Mouse (Mus musculus) kidney, adult 9 months (tissue): Measurements from ENCODE around the gene Mrap2.
A peak's percentile ranks its signal among the peaks of the same experiment; 100 is the strongest.
"Not testable (repeated sequence)": the region's sequence is repeated elsewhere in the genome, so short reads cannot be mapped to it uniquely, and the experiment has no call there.

ENCODE experiments used
- DNase-seq: peaks from one replicate; pipeline ENCODE4 v3.0.0; 2022

Gene Mrap2

DNA sequence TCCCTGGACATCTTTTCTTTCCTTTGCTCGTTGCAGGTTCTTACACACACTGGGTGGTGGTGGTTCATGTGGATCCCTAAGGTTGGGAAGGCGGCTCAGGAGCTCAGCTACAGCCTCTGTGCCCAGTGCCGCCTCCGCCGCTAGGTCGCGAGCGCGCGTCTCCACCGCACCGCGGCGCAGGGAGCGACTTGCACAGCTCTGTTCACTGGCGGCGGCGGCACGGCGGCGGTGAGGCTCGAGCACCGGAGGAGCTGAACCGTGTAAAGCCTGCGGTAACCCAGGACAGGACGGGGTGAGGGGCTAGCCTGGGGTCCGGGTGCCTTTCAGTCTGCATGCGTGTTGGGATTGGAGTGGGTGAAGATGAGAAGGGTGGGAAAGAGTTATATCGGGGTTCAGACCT is at the start of gene Mrap2:
Mrap2 (plus strand) TSS at position 201 of the 400 bp plus-strand sequence.
- peak; percentile 19 for DNase-seq

DNA sequence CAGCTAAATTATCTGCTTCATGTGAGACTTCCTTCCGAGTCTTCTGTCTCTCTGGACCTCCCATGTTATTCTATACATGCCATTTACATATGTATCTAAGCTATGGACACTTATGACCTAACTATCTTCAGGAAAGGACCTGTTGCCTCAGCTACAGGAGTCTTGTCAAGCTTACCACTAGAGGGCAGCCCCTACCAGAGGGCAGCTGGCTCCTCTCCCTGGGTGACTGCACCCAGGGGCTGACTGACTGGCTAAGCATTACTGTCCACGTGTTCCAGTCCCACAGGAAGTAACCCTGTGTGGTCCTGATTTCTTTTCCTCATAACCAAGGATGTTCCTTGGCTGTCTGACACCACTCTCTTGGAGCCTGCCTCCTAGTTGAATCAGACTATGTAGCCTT is 46.1 kb upstream of the Mrap2 start:
- peak; percentile 56 for DNase-seq

- DNase-seq, result no peak
Measured at GRCm38 (mm10) chr9:87115019-87115418, 29.1 kb upstream of the Mrap2 start.

DNA sequence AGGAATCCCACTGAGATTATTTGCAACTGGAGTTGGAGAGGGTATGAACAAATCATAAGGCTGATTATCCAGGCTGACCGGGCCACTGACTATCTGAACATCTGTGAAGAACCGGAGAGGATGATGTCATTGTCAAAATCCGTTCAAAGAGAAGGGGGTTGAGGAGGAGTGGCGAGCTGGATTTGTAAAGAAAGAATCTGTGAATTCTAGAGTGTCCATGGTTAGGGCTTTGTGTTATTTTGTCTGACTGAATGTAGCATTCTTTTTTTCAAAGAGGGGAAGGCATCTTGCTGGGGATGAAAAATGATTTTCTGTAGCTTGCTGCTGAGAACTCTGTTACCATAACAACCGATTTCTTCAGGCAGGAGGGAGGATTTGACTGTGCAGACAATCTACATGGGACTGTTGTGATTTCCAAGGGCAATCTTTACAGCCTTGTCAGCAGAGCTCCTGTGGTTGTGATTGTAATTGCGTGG is 28.6 kb upstream of the Mrap2 start:
- DNase-seq, result no peak

- DNase-seq, result no peak
Measured at GRCm38 (mm10) chr9:87115978-87116377, 28.1 kb upstream of the Mrap2 start.

DNA sequence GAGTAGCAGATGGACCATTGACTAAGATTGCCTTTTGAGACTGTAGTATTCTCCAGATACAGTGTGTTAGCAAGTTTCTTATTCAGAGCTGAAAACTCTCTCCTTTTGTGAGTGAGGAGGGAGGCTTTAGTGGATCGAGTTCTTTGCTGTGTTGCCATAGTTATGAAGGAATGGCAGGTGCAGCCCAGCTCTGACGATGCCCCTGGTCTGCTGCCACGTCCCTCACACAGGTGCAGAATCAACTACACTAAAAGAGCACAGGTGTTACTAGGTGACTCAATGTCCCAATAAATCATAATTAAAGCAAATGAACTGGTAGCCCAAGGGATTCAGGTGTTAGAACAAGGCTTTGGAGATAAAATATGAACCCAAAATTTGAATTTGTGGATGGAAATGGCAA is 25.1 kb upstream of the Mrap2 start:
- DNase-seq, result no peak

GRCm38 (mm10) chr9:87121956-87122493 is 22.1 kb upstream of the Mrap2 start:
- no peak for DNase-seq

GRCm38 (mm10) chr9:87127046-87127445 is 17.1 kb upstream of the Mrap2 start:
- not testable (repeated sequence) for DNase-seq

- no peak for DNase-seq
Measured at GRCm38 (mm10) chr9:87135765-87136558, 8.1 kb upstream of the Mrap2 start.

DNA sequence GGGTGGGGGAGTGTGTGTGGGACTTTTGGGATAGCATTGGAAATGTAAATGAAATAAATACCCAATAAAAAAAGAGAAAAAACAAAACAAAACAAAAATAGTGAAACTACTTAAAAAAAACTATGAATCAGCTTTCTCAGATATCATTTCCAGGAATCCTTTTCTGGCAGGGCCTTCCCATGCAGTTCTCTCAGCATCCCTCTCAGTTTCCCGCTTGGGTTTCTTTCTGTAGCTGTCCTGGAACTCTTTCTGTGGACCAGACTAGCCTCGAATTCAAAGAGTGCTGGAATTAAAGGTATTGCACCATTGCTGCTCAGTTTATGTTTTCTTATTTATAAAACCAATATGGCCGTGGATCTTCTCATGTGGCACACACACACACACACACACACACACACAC is 1.0 kb upstream of the Mrap2 start:
- DNase-seq, result no peak

- DNase-seq, result no peak
Measured at GRCm38 (mm10) chr9:87144532-87144931, 426 bp downstream of the Mrap2 start.

DNA sequence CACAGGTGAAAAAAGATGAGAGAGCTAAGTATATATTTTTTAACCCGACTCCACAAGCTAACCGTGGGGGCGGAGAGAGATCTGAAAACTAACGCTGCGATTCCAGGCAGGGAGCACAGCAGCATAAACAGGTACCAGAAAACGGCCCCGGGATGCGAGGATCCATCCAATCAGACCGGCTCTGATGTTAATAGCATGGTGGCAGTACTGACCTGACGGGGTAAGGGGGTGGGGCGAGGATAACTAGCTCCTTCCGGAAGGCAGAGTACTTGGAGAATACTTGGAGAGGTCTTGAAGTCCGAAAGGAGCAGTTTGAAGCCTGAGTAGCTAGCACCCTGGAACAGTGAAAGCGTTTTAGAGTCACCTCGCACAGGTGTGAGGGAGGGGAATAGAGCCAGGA is 1.1 kb downstream of the Mrap2 start:
- no peak for DNase-seq

- DNase-seq, result no peak
Measured at GRCm38 (mm10) chr9:87145671-87146070, 1.6 kb downstream of the Mrap2 start.

DNA sequence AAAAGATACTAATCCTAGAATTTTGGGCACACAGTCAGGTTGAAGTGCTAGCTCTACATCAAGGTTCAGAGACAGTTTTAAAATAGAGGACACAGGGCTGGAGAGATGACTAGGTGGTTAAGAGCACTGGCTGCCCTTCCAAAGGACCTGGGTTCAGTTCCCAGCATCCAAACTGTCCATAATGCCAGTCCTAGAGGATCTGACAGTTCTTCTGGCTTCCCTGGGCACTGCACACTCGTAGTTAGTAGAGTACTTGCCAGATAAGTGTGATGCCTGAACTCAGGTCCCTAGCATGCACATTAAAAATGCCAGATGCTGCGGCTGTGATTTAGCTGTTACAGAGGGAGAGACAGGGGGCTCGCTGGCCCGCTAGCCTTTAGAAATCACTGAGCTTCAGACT is 2.3 kb downstream of the Mrap2 start:
- no peak for DNase-seq

- peak; percentile 37 for DNase-seq
Measured at GRCm38 (mm10) chr9:87147927-87148326, 3.8 kb downstream of the Mrap2 start.

GRCm38 (mm10) chr9:87152641-87153325 is 8.7 kb downstream of the Mrap2 start:
- no peak for DNase-seq

DNA sequence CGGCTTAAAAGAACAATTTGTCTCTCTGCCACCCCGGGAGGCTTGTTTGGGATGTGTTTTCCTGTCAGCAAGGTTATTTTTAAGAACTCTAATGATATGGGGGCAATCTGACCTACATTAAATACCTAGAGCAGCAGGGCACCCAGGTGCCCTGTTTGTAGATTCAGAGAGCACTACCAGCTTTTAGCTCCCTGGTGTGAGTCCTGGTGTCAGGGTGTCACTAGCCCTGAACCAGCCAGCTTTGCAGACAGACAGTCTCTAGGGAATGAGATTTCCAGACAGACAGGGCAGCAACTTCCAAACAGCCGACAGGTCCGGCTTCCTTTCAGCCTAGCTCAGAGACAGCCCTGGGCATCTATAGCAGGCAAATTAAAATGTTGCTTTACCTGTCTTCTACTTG is 18.5 kb downstream of the Mrap2 start:
- DNase-seq, result no peak

- DNase-seq, result no peak
Measured at GRCm38 (mm10) chr9:87167001-87167830, 23.1 kb downstream of the Mrap2 start.

DNA sequence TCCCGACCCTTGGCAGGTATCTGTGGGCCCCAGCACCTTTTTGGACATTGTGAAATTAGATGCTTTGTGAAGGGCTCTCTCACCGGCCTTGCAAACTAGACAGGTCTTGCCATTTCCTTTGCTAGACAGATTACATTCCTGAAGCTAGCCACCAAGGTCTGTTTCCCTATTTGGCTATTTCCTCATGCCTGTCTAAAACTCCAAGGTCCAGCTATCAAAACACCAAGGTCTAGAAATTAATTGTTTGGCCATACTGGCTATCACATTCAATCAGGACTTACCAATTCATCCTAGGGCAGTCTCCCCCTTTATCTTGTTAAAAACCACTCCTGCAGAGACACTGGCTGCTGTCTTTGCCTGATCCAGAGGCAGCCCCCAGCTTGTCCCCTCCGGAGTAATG is 23.9 kb downstream of the Mrap2 start:
- no peak for DNase-seq

DNA sequence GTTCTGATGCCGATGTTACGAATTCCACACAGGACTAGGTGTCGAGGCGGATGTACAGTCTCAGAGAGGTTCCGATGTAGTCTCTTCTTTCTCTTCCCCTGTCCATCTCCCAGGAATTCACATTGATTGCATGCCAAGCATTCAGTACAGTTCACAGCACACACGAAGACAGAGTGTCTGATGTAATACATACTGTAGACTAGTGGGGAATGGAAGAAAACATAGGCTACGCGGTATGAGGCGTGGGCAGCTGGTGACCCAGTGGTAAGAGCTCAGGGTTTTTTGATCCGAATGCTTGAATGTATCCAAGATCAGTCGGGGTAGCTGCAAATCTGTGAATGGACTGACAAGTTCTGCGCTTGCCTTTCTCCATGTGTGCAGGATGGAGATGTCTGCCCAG is 25.0 kb downstream of the Mrap2 start:
- DNase-seq, result no peak

- DNase-seq, result no peak
Measured at GRCm38 (mm10) chr9:87170891-87171290, 26.8 kb downstream of the Mrap2 start.

- DNase-seq, result no peak
Measured at GRCm38 (mm10) chr9:87171517-87171916, 27.4 kb downstream of the Mrap2 start.

DNA sequence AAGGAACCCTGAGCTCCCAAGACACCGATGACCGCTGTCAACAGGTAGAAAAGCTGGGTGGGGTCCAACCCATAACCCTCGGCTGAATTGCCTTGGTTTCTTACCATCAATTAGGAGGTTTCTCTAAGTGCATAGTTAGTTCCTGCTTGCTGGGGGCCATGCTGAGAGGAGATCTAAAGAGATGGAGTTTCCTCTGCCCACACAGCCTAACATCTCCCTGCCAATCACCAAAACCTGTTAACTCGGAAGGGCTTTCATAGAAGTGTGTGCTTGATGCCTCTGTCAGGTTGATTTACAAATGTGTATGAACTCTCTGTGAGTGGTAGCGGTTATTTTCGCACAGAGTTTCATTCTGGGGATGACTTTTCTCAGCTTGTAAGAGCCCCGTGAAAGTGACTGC is 34.4 kb downstream of the Mrap2 start:
- DNase-seq, result no peak
